Mouse (Mus musculus): Measurements from ENCODE around the gene Srsf5.

Gene Srsf5

DNA sequence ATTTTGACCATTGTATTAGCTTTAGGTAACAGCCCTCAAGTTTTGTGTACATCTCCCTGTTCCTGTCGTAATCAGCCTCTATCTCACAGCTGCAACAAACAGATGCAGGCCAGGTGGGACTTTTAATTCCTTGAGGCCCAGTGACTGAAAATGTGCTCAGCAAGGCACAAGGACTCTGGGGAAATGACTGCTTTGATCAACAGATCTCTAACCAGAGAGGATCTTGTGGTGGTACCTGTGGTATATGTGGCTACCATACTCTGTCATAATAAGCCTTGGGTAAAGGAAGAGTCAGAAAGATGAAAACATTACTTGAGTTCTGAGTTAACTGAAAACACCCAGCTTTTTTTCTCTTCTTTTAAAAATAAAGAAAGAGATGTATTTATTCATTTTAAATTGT, 48.5 kb downstream of the Srsf5 start:
- in situ Hi-C loops (cut with MboI, MseI), result loop anchor here (5.0 kb wide), 1 partner anchor 404 kb away; no protein-coding TSS in a partner anchor

DNA sequence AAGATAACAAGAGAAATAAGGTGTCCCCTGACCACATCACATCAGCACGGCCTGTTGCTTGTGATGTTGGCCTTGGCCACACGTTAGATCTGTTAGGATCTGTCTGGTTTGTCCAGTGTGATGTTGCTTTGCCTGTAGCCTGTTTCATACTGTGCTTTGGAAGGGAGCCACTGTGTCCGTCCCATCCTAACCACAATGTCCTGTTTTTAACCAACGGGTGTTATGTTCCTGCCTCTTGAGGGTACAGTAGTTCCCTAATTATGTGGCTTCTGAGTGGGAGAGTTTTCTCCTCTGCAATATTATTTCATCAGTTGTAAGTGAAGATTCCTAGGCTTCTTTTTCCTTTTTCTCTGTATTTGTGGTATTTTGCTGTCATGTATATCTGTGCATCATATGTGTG, 50.0 kb downstream of the Srsf5 start:
- in situ Hi-C loops (cut with MboI, MseI), result no loop called here

DNA sequence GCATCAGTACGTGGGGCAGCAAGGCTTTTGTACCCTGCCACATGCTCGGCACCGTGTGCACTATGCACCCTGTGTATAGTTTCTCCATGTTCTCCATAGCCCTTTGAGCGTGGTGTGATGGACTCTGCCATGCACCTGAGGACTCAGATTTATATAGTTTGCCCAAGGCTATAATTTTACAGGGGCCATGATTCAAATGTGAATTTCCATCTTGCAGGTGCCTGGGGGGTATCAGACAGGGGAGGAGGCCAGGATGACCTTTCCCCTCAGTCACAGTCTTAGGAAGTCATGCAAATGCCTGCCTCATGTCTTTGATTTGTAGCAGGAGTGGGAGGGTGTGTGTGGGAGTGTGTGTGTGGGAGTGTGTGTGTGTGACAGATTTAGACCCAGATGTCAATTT, 52.3 kb downstream of the Srsf5 start:
- in situ Hi-C loops (cut with MboI, MseI), result no loop called here

DNA sequence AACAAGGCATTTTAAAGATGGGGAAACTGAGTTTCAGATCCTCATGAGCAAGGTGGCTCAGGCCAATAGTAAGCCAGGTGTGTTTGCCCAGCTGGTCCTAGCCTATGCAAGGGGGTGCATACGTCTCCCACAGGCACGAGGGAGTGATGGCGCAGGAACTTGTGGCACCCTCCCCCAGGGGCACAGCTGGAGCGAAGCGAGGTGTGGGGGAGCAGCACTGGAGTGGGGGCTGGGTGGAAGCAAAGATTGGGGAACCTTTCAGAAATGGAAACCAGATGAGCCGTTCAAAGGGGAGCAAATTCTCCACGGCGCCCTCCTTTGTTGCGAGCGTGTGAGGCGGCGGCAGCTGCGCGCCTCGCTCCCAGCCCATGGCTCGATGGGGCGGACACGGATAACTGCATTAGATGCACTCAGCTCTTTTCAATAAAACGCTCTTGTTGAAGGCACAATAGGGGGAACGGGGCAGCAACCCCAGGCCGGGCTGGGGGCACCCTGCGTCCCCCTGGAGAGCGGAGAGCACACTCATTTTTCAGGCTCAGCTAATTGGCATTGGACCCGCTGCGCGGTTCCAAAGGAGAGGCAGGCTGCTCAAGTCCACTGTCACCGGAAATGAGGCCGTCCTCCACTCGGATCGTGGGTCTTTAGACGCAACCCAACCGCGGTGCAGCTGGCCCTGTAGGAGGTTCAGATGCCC, 53.4 kb downstream of the Srsf5 start:
- in situ Hi-C loops (cut with MboI, MseI), result no loop called here

Measured in T-helper 1 cell (primary cell).